Mouse (Mus musculus) spleen, adult 2 months (tissue): ENCODE data around the gene Tbxas1. TPM values are rescaled to one million over a fixed set of nuclear protein-coding genes. Genes with fewer than 3 reads are reported as not detected.
A peak's percentile ranks its signal among the peaks of the same experiment; 100 is the strongest.

Experiments
- DNase-seq, 2 experiments: peaks; one replicate each; pipeline versions ENCODE4 v3.0.0 to v3.0.0-alpha.2; 2012 to 2021; ENCODE audit warnings: low spot score in 2 of 2, low read depth in 1 of 2
- H3K27ac ChIP-seq: fragments of 200-500 bp; 2 replicates; pipeline ENCODE4 v1.5.1; 2012; ENCODE audit warnings: low read length, inconsistent platforms; ENCODE audit not compliant: insufficient read depth
- H3K27me3 ChIP-seq: fragments of 200-500 bp; 2 replicates; pipeline ENCODE4 v1.6.1; 2012; ENCODE audit warnings: mild to moderate bottlenecking, moderate library complexity, low read length, inconsistent platforms; ENCODE audit not compliant: control insufficient read depth, insufficient read depth
- H3K36me3 ChIP-seq: fragments of 200-500 bp; 2 replicates; pipeline ENCODE4 v1.6.1; 2012; ENCODE audit warnings: mild to moderate bottlenecking, low read length, inconsistent platforms; ENCODE audit not compliant: control insufficient read depth, insufficient read depth
- H3K4me1 ChIP-seq: fragments of 200-500 bp; 2 replicates; pipeline ENCODE4 v1.6.1; 2011; ENCODE audit warnings: inconsistent platforms; ENCODE audit not compliant: control insufficient read depth, insufficient read depth, insufficient read length
- H3K4me3 ChIP-seq: fragments of 200-500 bp; 2 replicates; pipeline ENCODE4 v1.5.1; 2011; ENCODE audit warnings: mild to moderate bottlenecking, inconsistent platforms; ENCODE audit not compliant: insufficient read depth, insufficient read length; ENCODE audit errors: extremely low read depth
- CTCF ChIP-seq: fragments of 200-500 bp; IDR thresholded peaks from 2 replicates; pipeline ENCODE4 v1.5.1; 2011; ENCODE audit warnings: mild to moderate bottlenecking, inconsistent platforms; ENCODE audit not compliant: insufficient read depth, insufficient read length, insufficient replicate concordance; ENCODE audit errors: extremely low read depth
- POLR2A ChIP-seq: fragments of 200-500 bp; IDR thresholded peaks from 2 replicates; pipeline ENCODE4 v1.6.1; 2011; ENCODE audit warnings: low read depth, low read length, inconsistent platforms
- WGBS: fragments of 180-500 bp; shearing (Covaris S2); methylation state at CpG from one replicate; pipeline ENCODE4 v1.1.7; 2018; 5-methylcytosine and 5-hydroxymethylcytosine counted together
- polyA plus RNA-seq: library from polyadenylated mRNA; depleted of rRNA; stranded (reverse); fragments of >200 nt; gene quantifications from 2 replicates; pipeline ENCODE4 v1.2.3, GENCODE M21; 2012

Gene Tbxas1
- polyA plus RNA-seq, 1 experiment, result 14.0 TPM

- no peaks in the 10 kb centered on the region; the same call in 1 of the 2 replicates for H3K27me3 ChIP-seq
- WGBS, result 1% methylated on average over 23 of the region's 23 CpGs
- peak overlapping the region; percentile 83 for H3K27ac ChIP-seq
- peak overlapping the region; percentile 90 for H3K4me3 ChIP-seq
- H3K4me1 ChIP-seq, result no peaks in the 10 kb centered on the region
- DNase-seq, result peak; percentile 25 to 33
- TF ChIP-seq POLR2A (no peak), CTCF (no peak)
- no peaks in the 10 kb centered on the region for H3K36me3 ChIP-seq
These were observed 493 bp upstream of the Tbxas1 start for GRCm38 (mm10) chr6:38874565-38875257.

- H3K27ac ChIP-seq, result peak within 1 kb of the TSS; percentile 83
- peak within 1 kb of the TSS; percentile 90 for H3K4me3 ChIP-seq
- peak; percentile 54 to 83 for DNase-seq
- no peaks in the 10 kb centered on the region; the same call in 1 of the 2 replicates for H3K27me3 ChIP-seq
- no peaks in the 10 kb centered on the region for H3K36me3 ChIP-seq
- TF ChIP-seq CTCF (no peak), POLR2A (no peak)
- 2% methylated on average over 80 of the region's 108 CpGs for WGBS
- H3K4me1 ChIP-seq, result no peaks in the 10 kb centered on the region
These were observed 1.1 kb downstream of the Tbxas1 start, which contains the start of gene Hipk2 for GRCm38 (mm10) chr6:38876071-38876911. TSS of gene Hipk2 (minus strand) at chr6:38876165.

DNA sequence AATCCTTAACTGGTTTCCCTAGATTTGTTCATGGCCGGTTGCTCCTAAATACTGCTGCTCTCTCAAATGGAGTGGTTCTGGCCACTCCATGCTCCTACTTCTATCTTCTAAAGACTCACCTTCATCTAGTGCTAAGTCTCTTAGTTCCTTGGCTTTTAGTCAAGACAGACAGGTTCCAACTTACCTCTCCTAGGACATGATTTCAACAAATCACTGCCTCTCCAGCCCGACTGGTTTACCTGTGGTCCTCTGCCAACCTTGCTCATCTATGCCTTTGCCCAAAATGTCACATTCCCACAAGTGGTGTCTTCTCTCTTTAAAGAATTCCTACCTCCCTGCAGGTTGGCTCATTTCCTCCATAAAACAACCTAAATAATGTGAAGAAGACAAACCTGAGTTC lies 2.5 kb downstream of the Tbxas1 start:
- TF ChIP-seq POLR2A (no peak), CTCF (no peak)
- Histone ChIP-seq H3K4me3 (no peak overlapping the region), H3K36me3 (no peaks in the 10 kb centered on the region), H3K27me3 (no peaks in the 10 kb centered on the region; the same call in 1 of the 2 replicates), H3K4me1 (no peaks in the 10 kb centered on the region), H3K27ac (no peak overlapping the region)
- DNase-seq, result no peak
- 92% methylated on average over 2 of the region's 2 CpGs for WGBS

DNA sequence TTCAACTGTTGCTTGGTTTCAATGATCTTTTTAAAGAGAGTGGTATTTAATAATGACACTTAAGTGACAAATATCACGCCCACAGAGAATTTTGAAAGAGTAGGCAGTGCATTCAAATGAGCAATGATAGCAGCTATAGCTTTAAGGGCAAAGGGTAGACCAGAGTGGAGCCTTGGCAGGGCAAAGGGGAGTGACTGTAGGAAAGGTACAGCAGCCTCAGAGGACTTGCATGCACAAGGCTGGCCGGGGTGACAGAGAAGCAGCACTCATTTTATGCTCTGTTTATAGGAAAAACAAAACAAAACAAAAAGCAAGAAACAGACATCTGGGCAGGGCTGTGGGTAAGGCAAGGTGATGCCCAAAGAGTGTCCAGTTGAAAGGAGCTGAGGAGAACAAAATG lies 6.3 kb downstream of the Tbxas1 start:
- no peak overlapping the region for H3K27ac ChIP-seq
- H3K36me3 ChIP-seq, result no peaks in the 10 kb centered on the region
- 80% methylated on average over 2 of the region's 2 CpGs for WGBS
- no peak for TF ChIP-seq CTCF
- TF ChIP-seq POLR2A, result no peak
- H3K27me3 ChIP-seq, result no peaks in the 10 kb centered on the region; the same call in 1 of the 2 replicates
- H3K4me3 ChIP-seq, result no peak overlapping the region
- no peaks in the 10 kb centered on the region for H3K4me1 ChIP-seq
- no peak for DNase-seq

GRCm38 (mm10) chr6:38881975-38882374 lies 6.8 kb downstream of the Tbxas1 start:
- no peak for TF ChIP-seq POLR2A
- TF ChIP-seq CTCF, result no peak
- no peaks in the 10 kb centered on the region; the same call in 1 of the 2 replicates for H3K27me3 ChIP-seq
- H3K27ac ChIP-seq, result no peak overlapping the region
- no peak for DNase-seq
- H3K4me3 ChIP-seq, result no peak overlapping the region
- WGBS, result 32% methylated on average over 6 of the region's 6 CpGs
- H3K4me1 ChIP-seq, result no peaks in the 10 kb centered on the region
- no peaks in the 10 kb centered on the region for H3K36me3 ChIP-seq

GRCm38 (mm10) chr6:38882728-38883171 lies 7.5 kb downstream of the Tbxas1 start:
- Histone ChIP-seq H3K4me1 (no peaks in the 10 kb centered on the region), H3K27ac (no peak overlapping the region), H3K36me3 (no peaks in the 10 kb centered on the region), H3K27me3 (no peaks in the 10 kb centered on the region), H3K4me3 (no peak overlapping the region)
- WGBS, result 34% methylated on average over 6 of the region's 6 CpGs
- DNase-seq, result no peak
- TF ChIP-seq POLR2A (no peak), CTCF (no peak)

GRCm38 (mm10) chr6:38884482-38884881 lies 9.3 kb downstream of the Tbxas1 start:
- WGBS, result 89% methylated on average over 3 of the region's 3 CpGs
- no peaks in the 10 kb centered on the region for H3K27me3 ChIP-seq
- H3K4me1 ChIP-seq, result no peaks in the 10 kb centered on the region
- TF ChIP-seq POLR2A, result no peak
- TF ChIP-seq CTCF, result no peak
- no peak for DNase-seq
- H3K36me3 ChIP-seq, result no peaks in the 10 kb centered on the region
- no peak overlapping the region for H3K27ac ChIP-seq
- H3K4me3 ChIP-seq, result no peak overlapping the region
